Mouse (Mus musculus): ENCODE measurements at regions not wholly inside any gene's neighbourhood (a gene's known extent, or its start where the extent isn't known, plus 50 kb on each side); places are given as distances from the start of the nearest gene placed in this dataset.

GRCm38 (mm10) chr15:87906310-87906709 is 362.2 kb downstream of the Fam19a5 start:
- TF ChIP-seq CTCF (IDR thresholded peaks at IDR 0.05; ENCODE audit: control insufficient read depth, insufficient read depth, low read length) (no peak), POLR2A (IDR thresholded peaks at IDR 0.05; ENCODE audit: borderline replicate concordance, control insufficient read depth, low read depth, low read length) (no peak)

All from bone marrow, adult 2 months (tissue).